12 mouse cellular contexts compared by ENCODE assay signal in genomic region chr5:31528560-31528959, GRCm38 (mm10). TPM values are rescaled to one million over a fixed set of nuclear protein-coding genes. Genes with fewer than 3 reads are reported as not detected.
DNase-seq lines count a peak whose midpoint lies in the region; ATAC-seq and TF ChIP-seq lines count a peak whose summit lies in the region.
"Had no signal": no experiment of that assay in that cellular context is flagged by ENCODE, and none has a peak within 500 bp of the region (broad histone marks: within the 10 kb centered on the region; RNA-seq: fewer than 3 reads in every experiment).

No protein-coding gene starts in this region.

- no peak for TF ChIP-seq CTCF in liver, embryonic 14.5 days (IDR thresholded peaks at IDR 0.05; ENCODE audit: low read depth)

- no peak overlapping the region for H3K9ac ChIP-seq in heart, embryonic 15.5 days
- H3K9ac ChIP-seq in liver, embryonic 14.5 days (replicated peaks) = no peak overlapping the region

- ATAC-seq in heart, embryonic 15.5 days (replicated peaks; ENCODE audit: insufficient number of reproducible peaks, insufficient read depth, low FRiP score, low read depth) = no peak
- ATAC-seq in liver, embryonic 14.5 days (ENCODE audit: insufficient read depth) = no peak

- peak overlapping the region; percentile 93; the same call in 1 of the 2 replicates for H3K4me2 ChIP-seq in heart, embryonic 15.5 days
- H3K4me2 ChIP-seq in liver, embryonic 14.5 days (ENCODE audit: low read depth) = peak overlapping the region; percentile 83

- peaks cover 42% of the 10 kb centered on the region for H3K36me3 ChIP-seq in heart, embryonic 15.5 days
- peaks cover 20% of the 10 kb centered on the region for H3K36me3 ChIP-seq in liver, embryonic 14.5 days (replicated peaks; ENCODE audit: control insufficient read depth, insufficient read depth, low read depth)

- H3K4me1 ChIP-seq in heart, embryonic 15.5 days (replicated peaks) = peaks cover 17% of the 10 kb centered on the region
- H3K4me1 ChIP-seq in liver, embryonic 14.5 days (replicated peaks; ENCODE audit: control insufficient read depth in 2 of 2, insufficient read depth in 2 of 2, low read length in 1 of 2) = peaks cover 12 to 14% of the 10 kb centered on the region in 2 experiments

- no peak for DNase-seq in heart, postnatal 10 days
- DNase-seq in thymus, postnatal 4 days = peak; percentile 14
- no peak for DNase-seq in thymus, postnatal 10 days (ENCODE audit: low spot score in 2 of 2)
- peak in 2 of 3 experiments; percentile 11 to 26 for DNase-seq in liver, embryonic 14.5 days (ENCODE audit: low read depth in 3 of 3, low spot score in 3 of 3)
- no peak for DNase-seq in spleen, postnatal 36 days (ENCODE audit: low spot score in 2 of 2)
- no peak for DNase-seq in left cerebral cortex, postnatal 36 days (ENCODE audit: low spot score in 2 of 2)
- DNase-seq in heart, adult 18-20 months = no peak
- DNase-seq: gastrocnemius, postnatal 36 days; kidney, adult 2 months; left cerebral cortex, postnatal 4 days had no signal

- no peak overlapping the region for H3K4me3 ChIP-seq in heart, embryonic 15.5 days
- no peak overlapping the region for H3K4me3 ChIP-seq in liver, embryonic 14.5 days (ENCODE audit: insufficient read depth in 1 of 2, low read depth in 2 of 2, low read length in 2 of 2)

- intact Hi-C loops in heart, postnatal 10 days (cut with DNase I) = no loop called here
- intact Hi-C loops in left cerebral cortex, postnatal 36 days (cut with DNase I) = no loop called here

- no peak overlapping the region for H3K27ac ChIP-seq in heart, embryonic 15.5 days
- no peak overlapping the region for H3K27ac ChIP-seq in liver, embryonic 14.5 days

- TF ChIP-seq EP300 in liver, embryonic 14.5 days (IDR thresholded peaks at IDR 0.05; ENCODE audit: low read depth) = no peak

- H3K9me3 ChIP-seq in heart, embryonic 15.5 days (replicated peaks) = no peaks in the 10 kb centered on the region
- no peaks in the 10 kb centered on the region for H3K9me3 ChIP-seq in liver, embryonic 14.5 days (ENCODE audit: control insufficient read depth, low read length)

- WGBS in heart, embryonic 15.5 days = 51% methylated on average over 2 of the region's 2 CpGs
- 22% methylated on average over 2 of the region's 2 CpGs for WGBS in liver, embryonic 14.5 days (ENCODE audit: insufficient replicate concordance)

- H3K27me3 ChIP-seq in heart, embryonic 15.5 days = no peaks in the 10 kb centered on the region
- no peaks in the 10 kb centered on the region for H3K27me3 ChIP-seq in liver, embryonic 14.5 days (ENCODE audit: control insufficient read depth, insufficient read depth, low read length)

RNA-seq across cellular contexts. Expression of gene Supt7l, which starts 1.0 kb away (rescaled TPM):
- 15.6 and 19.2 TPM in 2 replicates for polyA plus RNA-seq in heart, embryonic 15.5 days (2015; fragmentation: Nextera tagmentation; extraction: Ambion mirVana)
- total RNA-seq in heart, postnatal 10 days (2021) = 10 to 100 TPM; 15.8 to 16.1 TPM
- 5.6 and 6.0 TPM in 2 replicates for polyA plus RNA-seq in liver, embryonic 14.5 days (2012; rRNA removed)
- polyA plus RNA-seq in liver, embryonic 14.5 days (2014; fragmentation: Nextera tagmentation; extraction: Ambion mirVana) = 3.3 TPM in 2 replicates
- total RNA-seq in left cerebral cortex, postnatal 36 days (2021) = 10 to 100 TPM; 17.7 to 17.9 TPM
- total RNA-seq in heart, adult 18-20 months (2021) = 10 to 100 TPM; 13.0 to 13.9 TPM

RNA-seq across cellular contexts. Expression of gene Slc4a1ap, which starts 1.8 kb away (rescaled TPM):
- polyA plus RNA-seq in heart, embryonic 15.5 days (2015; fragmentation: Nextera tagmentation; extraction: Ambion mirVana) = 20.0 and 23.0 TPM in 2 replicates
- total RNA-seq in heart, postnatal 10 days (2021) = 10 to 100 TPM; 19.2 to 23.2 TPM
- 6.1 and 10.5 TPM in 2 replicates for polyA plus RNA-seq in liver, embryonic 14.5 days (2012; rRNA removed)
- polyA plus RNA-seq in liver, embryonic 14.5 days (2014; fragmentation: Nextera tagmentation; extraction: Ambion mirVana) = 8.3 and 9.4 TPM in 2 replicates
- 10 to 100 TPM; 47.6 to 55.1 TPM for total RNA-seq in left cerebral cortex, postnatal 36 days (2021)
- 10 to 100 TPM; 20.8 to 21.7 TPM for total RNA-seq in heart, adult 18-20 months (2021)

RNA-seq across cellular contexts. Expression of gene Gpn1, which starts 34.0 kb away (rescaled TPM):
- polyA plus RNA-seq in heart, embryonic 15.5 days (2015; fragmentation: Nextera tagmentation; extraction: Ambion mirVana) = 36.1 and 41.8 TPM in 2 replicates
- total RNA-seq in heart, postnatal 10 days (2021) = 10 to 100 TPM; 22.1 to 24.5 TPM
- polyA plus RNA-seq in liver, embryonic 14.5 days (2012; rRNA removed) = 5.9 and 7.3 TPM in 2 replicates
- polyA plus RNA-seq in liver, embryonic 14.5 days (2014; fragmentation: Nextera tagmentation; extraction: Ambion mirVana) = 16.8 and 17.0 TPM in 2 replicates
- total RNA-seq in left cerebral cortex, postnatal 36 days (2021) = 10 to 100 TPM; 24.9 to 27.5 TPM
- total RNA-seq in heart, adult 18-20 months (2021) = 10 to 100 TPM; 25.4 to 26.0 TPM

RNA-seq across cellular contexts. Expression of gene 4930548H24Rik, which starts 43.0 kb away (rescaled TPM):
- polyA plus RNA-seq in heart, embryonic 15.5 days (2015; fragmentation: Nextera tagmentation; extraction: Ambion mirVana) = not detected in 2 replicates
- under 1 TPM; 0.22 to 0.32 TPM for total RNA-seq in heart, postnatal 10 days (2021)
- polyA plus RNA-seq in liver, embryonic 14.5 days (2012; rRNA removed) = 0.02 TPM in 1 of 2 replicates, not detected in the other
- polyA plus RNA-seq in liver, embryonic 14.5 days (2014; fragmentation: Nextera tagmentation; extraction: Ambion mirVana) = not detected in 2 replicates
- under 1 TPM in 1 of 2 experiments, not detected in 1; 0.20 TPM for total RNA-seq in left cerebral cortex, postnatal 36 days (2021)
- not detected for total RNA-seq in heart, adult 18-20 months (2021)
- total RNA-seq: gastrocnemius, postnatal 36 days had no signal
- polyA plus RNA-seq: embryonic facial prominence, embryonic 11.5 days; kidney, adult 2 months had no signal

Comparison
In these comparisons a context has a peak if more than half of its experiments do, and no peak if none do; other contexts are left out.
1. DNase-seq: peak in thymus, postnatal 4 days (single experiment) and liver, embryonic 14.5 days (2 of 3); none in heart, postnatal 10 days (0 of 2), thymus, postnatal 10 days (0 of 2), spleen, postnatal 36 days (0 of 2), left cerebral cortex, postnatal 36 days (0 of 2) and heart, adult 18-20 months (0 of 2).